Mouse (Mus musculus) heart, adult 2 months (tissue): ENCODE measurements around the gene Itih1.

ENCODE experiments used
- CTCF ChIP-seq: fragments of 200-600 bp; IDR thresholded peaks from 2 replicates; pipeline ENCODE4 v1.8.1; 2022; ENCODE audit warnings: antibody characterized with exemption, mild to moderate bottlenecking, moderate library complexity
- POLR2A ChIP-seq: fragments of 200-500 bp; IDR thresholded peaks from 2 replicates; pipeline ENCODE4 v1.6.1; 2011; ENCODE audit warnings: mild to moderate bottlenecking, low read depth, low read length, control low read depth; ENCODE audit not compliant: insufficient read depth

DNA sequence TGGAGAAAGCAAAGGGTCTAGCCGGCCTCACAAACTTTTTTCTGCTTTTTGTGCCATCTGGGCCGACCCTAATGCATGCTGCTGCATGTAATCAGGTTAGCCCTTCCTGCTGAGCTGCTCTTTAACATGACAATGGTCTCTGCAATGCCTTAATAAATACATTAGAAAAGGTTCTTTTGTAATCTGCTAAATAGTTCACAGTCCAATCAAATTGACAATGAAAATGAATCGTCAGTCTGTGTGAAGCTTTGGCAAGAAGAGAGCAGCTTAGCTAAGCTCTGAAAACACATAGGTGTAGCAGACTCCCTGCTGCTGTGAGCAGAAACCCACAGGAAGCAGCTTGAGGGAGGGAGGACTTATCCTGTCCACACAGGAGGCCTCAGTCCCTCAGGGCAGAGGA, 43.1 kb downstream of the Itih1 start:
- TF ChIP-seq POLR2A (no peak), CTCF (no peak)
